Mouse (Mus musculus): Measurements from ENCODE around the gene Olfr878. TPM values are rescaled to one million over a fixed set of nuclear protein-coding genes. Genes with fewer than 3 reads are reported as not detected.

Olfr878 gene
- not detected for polyA plus RNA-seq (2017; shearing (Covaris generic))

GRCm38 (mm10) chr9:37917540-37917939 lies at the start of gene Olfr878:
TSS of gene Olfr878 (plus strand) at chr9:37917840.

GRCm38 (mm10) chr9:37896661-37897060 lies 21.0 kb upstream of the Olfr878 start, which contains the start of gene Olfr145:
TSS of gene Olfr145 (plus strand) at chr9:37896724.

Other genes with a start within 250 kb of the Olfr878 start
- gene Panx3, start 248.6 kb upstream of the Olfr878 start, polyA plus RNA-seq (2017; shearing (Covaris generic)): not detected
- gene Olfr160, start 201.6 kb upstream of the Olfr878 start, polyA plus RNA-seq (2017; shearing (Covaris generic)): not detected
- gene Olfr874, start 172.7 kb upstream of the Olfr878 start, polyA plus RNA-seq (2017; shearing (Covaris generic)): not detected
- not detected for gene Olfr875, start 146.0 kb upstream of the Olfr878 start, polyA plus RNA-seq (2017; shearing (Covaris generic))
- gene Olfr876, start 114.8 kb upstream of the Olfr878 start, polyA plus RNA-seq (2017; shearing (Covaris generic)): not detected
- not detected for gene Olfr877, start 63.6 kb upstream of the Olfr878 start, polyA plus RNA-seq (2017; shearing (Covaris generic))
- gene Olfr145, start 21.1 kb upstream of the Olfr878 start, polyA plus RNA-seq (2017; shearing (Covaris generic)): not detected
- not detected for gene Olfr881, start 74.0 kb downstream of the Olfr878 start, polyA plus RNA-seq (2017; shearing (Covaris generic))
- not detected for gene Olfr883, start 108.0 kb downstream of the Olfr878 start, polyA plus RNA-seq (2017; shearing (Covaris generic))
- gene Olfr884, start 128.7 kb downstream of the Olfr878 start, polyA plus RNA-seq (2017; shearing (Covaris generic)): not detected
- gene Olfr885, start 143.5 kb downstream of the Olfr878 start, polyA plus RNA-seq (2017; shearing (Covaris generic)): not detected
- gene Olfr887, start 166.2 kb downstream of the Olfr878 start, polyA plus RNA-seq (2017; shearing (Covaris generic)): not detected
- gene Olfr888, start 190.3 kb downstream of the Olfr878 start, polyA plus RNA-seq (2017; shearing (Covaris generic)): not detected
- gene Olfr889, start 197.4 kb downstream of the Olfr878 start, polyA plus RNA-seq (2017; shearing (Covaris generic)): not detected
- gene Olfr890, start 224.7 kb downstream of the Olfr878 start, polyA plus RNA-seq (2017; shearing (Covaris generic)): not detected